Mouse (Mus musculus): Measurements from ENCODE around the gene Phf21b. TPM values are rescaled to one million over a fixed set of nuclear protein-coding genes. Genes with fewer than 3 reads are reported as not detected.

Phf21b gene
- polyA plus RNA-seq, 1 experiment from 2014 or later: 1.9 TPM

GRCm38 (mm10) chr15:84853261-84854137 lies 2.4 kb downstream of the Phf21b start:
- Histone ChIP-seq H3K36me3 (ENCODE audit: control insufficient read depth, insufficient read depth, low read length) (no peaks in the 10 kb centered on the region), H3K27ac (replicated peaks; ENCODE audit: low read depth, low read length) (peak overlapping the region; percentile 87), H3K4me3 (ENCODE audit: low read depth, low read length) (peak overlapping the region; percentile 50), H3K9ac (ENCODE audit: low read length) (peak overlapping the region; percentile 66), H3K9me3 (ENCODE audit: control insufficient read depth, low read length) (no peaks in the 10 kb centered on the region), H3K27me3 (ENCODE audit: control insufficient read depth, insufficient read depth, low read length) (peaks cover 5% of the 10 kb centered on the region; the same call in 1 of the 2 replicates), H3K4me2 (ENCODE audit: low read depth, severe bottlenecking) (peak overlapping the region; percentile 99), H3K4me1 (ENCODE audit: control insufficient read depth, insufficient read depth, low read length) (peaks cover 11% of the 10 kb centered on the region; the same call in 1 of the 2 replicates)
- WGBS: under 1% methylated on average over 69 of the region's 84 CpGs
- DNase-seq (ENCODE audit: low spot score) (peak; percentile 93), ATAC-seq (ENCODE audit: insufficient number of reproducible peaks, low FRiP score, low TSS enrichment, low read depth) (peak; percentile 75; the same call in 1 of the 2 replicates)

- Histone ChIP-seq H3K9ac (ENCODE audit: low read length) (peak overlapping the region; percentile 66), H3K4me2 (ENCODE audit: low read depth, severe bottlenecking) (peak overlapping the region; percentile 99), H3K4me3 (ENCODE audit: low read depth, low read length) (peak overlapping the region; percentile 50), H3K36me3 (ENCODE audit: control insufficient read depth, insufficient read depth, low read length) (no peaks in the 10 kb centered on the region), H3K27ac (replicated peaks; ENCODE audit: low read depth, low read length) (peak overlapping the region; percentile 87; the same call in 1 of the 2 replicates), H3K9me3 (ENCODE audit: control insufficient read depth, low read length) (no peaks in the 10 kb centered on the region), H3K4me1 (ENCODE audit: control insufficient read depth, insufficient read depth, low read length) (peaks cover 11% of the 10 kb centered on the region; the same call in 1 of the 2 replicates), H3K27me3 (ENCODE audit: control insufficient read depth, insufficient read depth, low read length) (peaks cover 5% of the 10 kb centered on the region; the same call in 1 of the 2 replicates)
- 7% methylated on average over 10 of the region's 10 CpGs for WGBS
- DNase-seq (ENCODE audit: low spot score) (peak; percentile 62), ATAC-seq (ENCODE audit: insufficient number of reproducible peaks, low FRiP score, low TSS enrichment, low read depth) (no peak)
These were observed 3.3 kb downstream of the Phf21b start for GRCm38 (mm10) chr15:84852457-84853070.

- Histone ChIP-seq H3K4me3 (ENCODE audit: low read depth, low read length) (no peak overlapping the region), H3K9me3 (ENCODE audit: control insufficient read depth, low read length) (no peaks in the 10 kb centered on the region), H3K27ac (replicated peaks; ENCODE audit: low read depth, low read length) (no peak overlapping the region), H3K4me2 (ENCODE audit: low read depth, severe bottlenecking) (no peak overlapping the region), H3K27me3 (ENCODE audit: control insufficient read depth, insufficient read depth, low read length) (peaks cover 5% of the 10 kb centered on the region; the same call in 1 of the 2 replicates), H3K9ac (ENCODE audit: low read length) (no peak overlapping the region), H3K36me3 (ENCODE audit: control insufficient read depth, insufficient read depth, low read length) (no peaks in the 10 kb centered on the region), H3K4me1 (ENCODE audit: control insufficient read depth, insufficient read depth, low read length) (peaks cover 7% of the 10 kb centered on the region; the same call in 1 of the 2 replicates)
- 100% methylated on average over 1 of the region's 1 CpGs for WGBS
- no peak for ATAC-seq (ENCODE audit: insufficient number of reproducible peaks, low FRiP score, low TSS enrichment, low read depth)
- DNase-seq (ENCODE audit: low spot score): no peak
These were observed 5.5 kb downstream of the Phf21b start for GRCm38 (mm10) chr15:84850321-84850720.

GRCm38 (mm10) chr15:84846216-84846615 lies 9.6 kb downstream of the Phf21b start:
- 67% methylated on average over 3 of the region's 3 CpGs for WGBS
- no peak overlapping the region for H3K27ac ChIP-seq (replicated peaks; ENCODE audit: low read depth, low read length)
- H3K36me3 ChIP-seq (ENCODE audit: control insufficient read depth, insufficient read depth, low read length): no peaks in the 10 kb centered on the region
- H3K4me1 ChIP-seq (ENCODE audit: control insufficient read depth, insufficient read depth, low read length): peaks cover 23% of the 10 kb centered on the region
- no peak for DNase-seq (ENCODE audit: low spot score)
- H3K9me3 ChIP-seq (ENCODE audit: control insufficient read depth, low read length): no peaks in the 10 kb centered on the region
- no peak for ATAC-seq (ENCODE audit: insufficient number of reproducible peaks, low FRiP score, low TSS enrichment, low read depth)
- no peaks in the 10 kb centered on the region for H3K27me3 ChIP-seq (ENCODE audit: control insufficient read depth, insufficient read depth, low read length)
- no peak overlapping the region for H3K9ac ChIP-seq (ENCODE audit: low read length)
- no peak overlapping the region for H3K4me3 ChIP-seq (ENCODE audit: low read depth, low read length)
- no peak overlapping the region for H3K4me2 ChIP-seq (ENCODE audit: low read depth, severe bottlenecking)

- no peaks in the 10 kb centered on the region for H3K27me3 ChIP-seq (ENCODE audit: control insufficient read depth, insufficient read depth, low read length)
- no peak for DNase-seq (ENCODE audit: low spot score)
- H3K36me3 ChIP-seq (ENCODE audit: control insufficient read depth, insufficient read depth, low read length): no peaks in the 10 kb centered on the region
- ATAC-seq (ENCODE audit: insufficient number of reproducible peaks, low FRiP score, low TSS enrichment, low read depth): no peak
- no peak overlapping the region for H3K4me2 ChIP-seq (ENCODE audit: low read depth, severe bottlenecking)
- no peak overlapping the region for H3K9ac ChIP-seq (ENCODE audit: low read length)
- peaks cover 23% of the 10 kb centered on the region for H3K4me1 ChIP-seq (ENCODE audit: control insufficient read depth, insufficient read depth, low read length)
- H3K9me3 ChIP-seq (ENCODE audit: control insufficient read depth, low read length): no peaks in the 10 kb centered on the region
- H3K4me3 ChIP-seq (ENCODE audit: low read depth, low read length): no peak overlapping the region
- no peak overlapping the region for H3K27ac ChIP-seq (replicated peaks; ENCODE audit: low read depth, low read length)
- WGBS: 82% methylated on average over 4 of the region's 4 CpGs
These were observed 11.0 kb downstream of the Phf21b start for GRCm38 (mm10) chr15:84844831-84845230.

- 67% methylated on average over 10 of the region's 10 CpGs for WGBS
- H3K36me3 ChIP-seq (ENCODE audit: control insufficient read depth, insufficient read depth, low read length): no peaks in the 10 kb centered on the region
- no peak for DNase-seq (ENCODE audit: low spot score)
- no peaks in the 10 kb centered on the region for H3K9me3 ChIP-seq (ENCODE audit: control insufficient read depth, low read length)
- H3K9ac ChIP-seq (ENCODE audit: low read length): no peak overlapping the region
- peaks cover 23% of the 10 kb centered on the region for H3K4me1 ChIP-seq (ENCODE audit: control insufficient read depth, insufficient read depth, low read length)
- no peak overlapping the region for H3K27ac ChIP-seq (replicated peaks; ENCODE audit: low read depth, low read length)
- ATAC-seq (ENCODE audit: insufficient number of reproducible peaks, low FRiP score, low TSS enrichment, low read depth): no peak
- H3K4me3 ChIP-seq (ENCODE audit: low read depth, low read length): no peak overlapping the region
- H3K27me3 ChIP-seq (ENCODE audit: control insufficient read depth, insufficient read depth, low read length): no peaks in the 10 kb centered on the region
- H3K4me2 ChIP-seq (ENCODE audit: low read depth, severe bottlenecking): no peak overlapping the region; the same call in 1 of the 2 replicates
These were observed 12.8 kb downstream of the Phf21b start for GRCm38 (mm10) chr15:84843034-84843433.

- Histone ChIP-seq H3K27me3 (ENCODE audit: control insufficient read depth, insufficient read depth, low read length) (no peaks in the 10 kb centered on the region), H3K9ac (ENCODE audit: low read length) (no peak overlapping the region), H3K4me2 (ENCODE audit: low read depth, severe bottlenecking) (no peak overlapping the region; the same call in 1 of the 2 replicates), H3K4me3 (ENCODE audit: low read depth, low read length) (no peak overlapping the region), H3K36me3 (ENCODE audit: control insufficient read depth, insufficient read depth, low read length) (no peaks in the 10 kb centered on the region), H3K4me1 (ENCODE audit: control insufficient read depth, insufficient read depth, low read length) (peaks cover 23% of the 10 kb centered on the region), H3K9me3 (ENCODE audit: control insufficient read depth, low read length) (no peaks in the 10 kb centered on the region), H3K27ac (replicated peaks; ENCODE audit: low read depth, low read length) (no peak overlapping the region)
- peak; percentile 44 for DNase-seq (ENCODE audit: low spot score)
- ATAC-seq (ENCODE audit: insufficient number of reproducible peaks, low FRiP score, low TSS enrichment, low read depth): no peak
- WGBS: 20% methylated on average over 19 of the region's 19 CpGs
These were observed 13.7 kb downstream of the Phf21b start for GRCm38 (mm10) chr15:84841925-84842821.

GRCm38 (mm10) chr15:84840560-84840959 lies 15.3 kb downstream of the Phf21b start:
- H3K36me3 ChIP-seq (ENCODE audit: control insufficient read depth, insufficient read depth, low read length): no peaks in the 10 kb centered on the region
- H3K4me2 ChIP-seq (ENCODE audit: low read depth, severe bottlenecking): no peak overlapping the region
- H3K9ac ChIP-seq (ENCODE audit: low read length): no peak overlapping the region
- ATAC-seq (ENCODE audit: insufficient number of reproducible peaks, low FRiP score, low TSS enrichment, low read depth) (no peak), DNase-seq (ENCODE audit: low spot score) (no peak)
- H3K27ac ChIP-seq (replicated peaks; ENCODE audit: low read depth, low read length): no peak overlapping the region
- no peaks in the 10 kb centered on the region for H3K9me3 ChIP-seq (ENCODE audit: control insufficient read depth, low read length)
- H3K27me3 ChIP-seq (ENCODE audit: control insufficient read depth, insufficient read depth, low read length): no peaks in the 10 kb centered on the region
- no peak overlapping the region for H3K4me3 ChIP-seq (ENCODE audit: low read depth, low read length)
- peaks cover 23% of the 10 kb centered on the region for H3K4me1 ChIP-seq (ENCODE audit: control insufficient read depth, insufficient read depth, low read length)
- 78% methylated on average over 3 of the region's 3 CpGs for WGBS
